Mouse (Mus musculus): Measurements from ENCODE around the gene Spic. TPM values are rescaled to one million over a fixed set of nuclear protein-coding genes. Genes with fewer than 3 reads are reported as not detected.

The Spic gene
- total and polyA plus RNA-seq, 2 experiments from 2014 or later, result 0.11 TPM; not detected in 1

GRCm38 (mm10) chr10:88631330-88631953, 53.4 kb downstream of the Spic start:
- ATAC-seq (ENCODE audit: insufficient read depth, low read depth) (no peak), DNase-seq (ENCODE audit: low spot score) (no peak)
- TF ChIP-seq EP300 (IDR thresholded peaks at IDR 0.05; ENCODE audit: low read depth), result no peak
- no peak for TF ChIP-seq CTCF (IDR thresholded peaks at IDR 0.05; ENCODE audit: low read depth)
- no peaks in the 10 kb centered on the region for H3K27me3 ChIP-seq (ENCODE audit: control insufficient read depth, insufficient read depth, low read length)
- no peaks in the 10 kb centered on the region for H3K36me3 ChIP-seq (replicated peaks; ENCODE audit: control insufficient read depth, insufficient read depth, low read length)
- H3K4me2 ChIP-seq (ENCODE audit: low read depth, low read length), result no peak overlapping the region
- H3K4me1 ChIP-seq (ENCODE audit: control insufficient read depth, insufficient read depth), result no peaks in the 10 kb centered on the region
- H3K9ac ChIP-seq (replicated peaks; ENCODE audit: low read depth, low read length), result no peak overlapping the region
- no peaks in the 10 kb centered on the region for H3K9me3 ChIP-seq (replicated peaks; ENCODE audit: control insufficient read depth, low read length)
- WGBS, result 71% methylated on average over 10 of the region's 10 CpGs
- H3K4me3 ChIP-seq (ENCODE audit: low read depth, low read length), result no peak overlapping the region
- H3K27ac ChIP-seq (ENCODE audit: low read depth), result no peak overlapping the region

DNA sequence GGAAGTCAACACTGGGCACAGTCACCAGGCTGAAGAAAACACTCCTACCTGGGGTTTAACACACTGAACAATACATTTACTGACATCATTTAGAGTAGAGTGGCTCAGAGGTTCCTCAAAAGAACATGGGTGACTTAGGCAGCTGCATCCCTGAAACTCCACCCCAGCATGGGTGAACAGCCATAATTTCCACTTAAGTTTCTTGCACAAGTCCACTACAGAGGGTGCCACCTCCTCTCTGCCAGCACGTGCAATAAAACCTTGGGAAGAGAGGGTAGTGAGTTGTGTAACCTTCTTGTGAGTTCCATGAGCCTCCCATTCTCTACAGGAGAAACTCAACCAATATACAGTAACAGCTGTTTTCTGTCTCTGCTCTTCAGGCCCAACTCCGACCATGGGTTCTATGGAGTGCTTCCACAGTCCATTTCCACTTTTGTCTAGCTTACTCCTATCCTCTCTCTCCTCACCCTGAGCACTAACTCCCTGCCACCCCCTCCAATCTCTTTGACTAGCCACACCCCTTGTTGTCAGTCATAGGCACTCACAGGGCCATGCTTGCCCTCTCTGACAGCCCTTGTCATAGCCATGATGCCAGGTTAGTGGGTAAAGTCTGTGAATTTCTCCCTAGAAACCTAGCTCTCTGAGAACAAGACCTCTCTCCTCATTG, 54.0 kb downstream of the Spic start:
- H3K27me3 ChIP-seq (ENCODE audit: control insufficient read depth, insufficient read depth, low read length), result no peaks in the 10 kb centered on the region
- H3K27ac ChIP-seq (ENCODE audit: low read depth), result no peak overlapping the region
- no peak overlapping the region for H3K4me2 ChIP-seq (ENCODE audit: low read depth, low read length)
- ATAC-seq (ENCODE audit: insufficient read depth, low read depth) (no peak), DNase-seq (ENCODE audit: low spot score) (no peak)
- H3K36me3 ChIP-seq (replicated peaks; ENCODE audit: control insufficient read depth, insufficient read depth, low read length), result no peaks in the 10 kb centered on the region
- 74% methylated on average over 2 of the region's 2 CpGs for WGBS
- TF ChIP-seq CTCF (IDR thresholded peaks at IDR 0.05; ENCODE audit: low read depth), result no peak
- TF ChIP-seq EP300 (IDR thresholded peaks at IDR 0.05; ENCODE audit: low read depth), result no peak
- H3K9me3 ChIP-seq (replicated peaks; ENCODE audit: control insufficient read depth, low read length), result no peaks in the 10 kb centered on the region
- no peak overlapping the region for H3K9ac ChIP-seq (replicated peaks; ENCODE audit: low read depth, low read length)
- no peaks in the 10 kb centered on the region for H3K4me1 ChIP-seq (ENCODE audit: control insufficient read depth, insufficient read depth)
- no peak overlapping the region for H3K4me3 ChIP-seq (ENCODE audit: low read depth, low read length)

- H3K4me1 ChIP-seq (ENCODE audit: control insufficient read depth, insufficient read depth), result peaks cover 8% of the 10 kb centered on the region; the same call in 1 of the 2 replicates
- H3K9ac ChIP-seq (replicated peaks; ENCODE audit: low read depth, low read length), result no peak overlapping the region
- no peak overlapping the region for H3K4me2 ChIP-seq (ENCODE audit: low read depth, low read length)
- no peak for DNase-seq (ENCODE audit: low spot score)
- H3K9me3 ChIP-seq (replicated peaks; ENCODE audit: control insufficient read depth, low read length), result no peaks in the 10 kb centered on the region
- no peaks in the 10 kb centered on the region for H3K36me3 ChIP-seq (replicated peaks; ENCODE audit: control insufficient read depth, insufficient read depth, low read length)
- WGBS, result 80% methylated on average over 4 of the region's 4 CpGs
- TF ChIP-seq EP300 (IDR thresholded peaks at IDR 0.05; ENCODE audit: low read depth) (no peak), CTCF (IDR thresholded peaks at IDR 0.05; ENCODE audit: low read depth) (no peak)
- ATAC-seq (ENCODE audit: insufficient read depth, low read depth), result no peak
- no peak overlapping the region for H3K4me3 ChIP-seq (ENCODE audit: low read depth, low read length)
- H3K27ac ChIP-seq (ENCODE audit: low read depth), result no peak overlapping the region
- H3K27me3 ChIP-seq (ENCODE audit: control insufficient read depth, insufficient read depth, low read length), result no peaks in the 10 kb centered on the region
Measured at GRCm38 (mm10) chr10:88627052-88627451, 57.8 kb downstream of the Spic start.

GRCm38 (mm10) chr10:88626176-88626575, 58.6 kb downstream of the Spic start:
- no peaks in the 10 kb centered on the region for H3K27me3 ChIP-seq (ENCODE audit: control insufficient read depth, insufficient read depth, low read length)
- no peak for ATAC-seq (ENCODE audit: insufficient read depth, low read depth)
- DNase-seq (ENCODE audit: low spot score), result no peak
- H3K27ac ChIP-seq (ENCODE audit: low read depth), result no peak overlapping the region
- peaks cover 8% of the 10 kb centered on the region; the same call in 1 of the 2 replicates for H3K4me1 ChIP-seq (ENCODE audit: control insufficient read depth, insufficient read depth)
- H3K4me3 ChIP-seq (ENCODE audit: low read depth, low read length), result no peak overlapping the region
- WGBS, result 76% methylated on average over 3 of the region's 3 CpGs
- TF ChIP-seq CTCF (IDR thresholded peaks at IDR 0.05; ENCODE audit: low read depth) (no peak), EP300 (IDR thresholded peaks at IDR 0.05; ENCODE audit: low read depth) (no peak)
- H3K9me3 ChIP-seq (replicated peaks; ENCODE audit: control insufficient read depth, low read length), result no peaks in the 10 kb centered on the region
- H3K36me3 ChIP-seq (replicated peaks; ENCODE audit: control insufficient read depth, insufficient read depth, low read length), result no peaks in the 10 kb centered on the region
- no peak overlapping the region for H3K4me2 ChIP-seq (ENCODE audit: low read depth, low read length)
- H3K9ac ChIP-seq (replicated peaks; ENCODE audit: low read depth, low read length), result no peak overlapping the region

Other genes with a start within 250 kb of the Spic start
- gene Sycp3, start 225.4 kb downstream of the Spic start, total RNA-seq (2014; rRNA removed; ENCODE audit: low replicate concordance), result not detected in 2 replicates
- gene Sycp3, start 225.4 kb downstream of the Spic start, polyA plus RNA-seq (2015; fragmentation: Nextera tagmentation; extraction: Ambion mirVana), result 0.18 and 0.20 TPM in 2 replicates
- 85.7 and 142 TPM in 2 replicates for gene Chpt1, start 180.9 kb downstream of the Spic start, total RNA-seq (2014; rRNA removed; ENCODE audit: low replicate concordance)
- gene Chpt1, start 180.9 kb downstream of the Spic start, polyA plus RNA-seq (2015; fragmentation: Nextera tagmentation; extraction: Ambion mirVana), result 94.1 and 99.9 TPM in 2 replicates
- gene Mybpc1, start 79.9 kb downstream of the Spic start, total RNA-seq (2014; rRNA removed; ENCODE audit: low replicate concordance), result 4.3 TPM in 1 of 2 replicates, not detected in the other
- gene Mybpc1, start 79.9 kb downstream of the Spic start, polyA plus RNA-seq (2015; fragmentation: Nextera tagmentation; extraction: Ambion mirVana), result 0.78 and 0.81 TPM in 2 replicates
- gene Arl1, start 45.8 kb upstream of the Spic start, total RNA-seq (2014; rRNA removed; ENCODE audit: low replicate concordance), result 45.1 and 84.5 TPM in 2 replicates
- gene Arl1, start 45.8 kb upstream of the Spic start, polyA plus RNA-seq (2015; fragmentation: Nextera tagmentation; extraction: Ambion mirVana), result 124 and 125 TPM in 2 replicates
- gene Utp20, start 141.8 kb upstream of the Spic start, total RNA-seq (2014; rRNA removed; ENCODE audit: low replicate concordance), result 3.8 and 6.5 TPM in 2 replicates
- gene Utp20, start 141.8 kb upstream of the Spic start, polyA plus RNA-seq (2015; fragmentation: Nextera tagmentation; extraction: Ambion mirVana), result 4.6 and 5.0 TPM in 2 replicates
- not detected in 2 replicates for gene Slc5a8, start 201.0 kb upstream of the Spic start, total RNA-seq (2014; rRNA removed; ENCODE audit: low replicate concordance)
- 0.10 TPM in 1 of 2 replicates, not detected in the other for gene Slc5a8, start 201.0 kb upstream of the Spic start, polyA plus RNA-seq (2015; fragmentation: Nextera tagmentation; extraction: Ambion mirVana)

All from heart, postnatal 0 days (tissue).